Mouse (Mus musculus): ENCODE data around the gene Smdt1.

- no peak for TF ChIP-seq CTCF (IDR thresholded peaks at IDR 0.05; ENCODE audit: extremely low read depth, insufficient read depth, low read length)
- no peak; the same call in 1 of the 2 replicates for TF ChIP-seq POLR2A (IDR thresholded peaks at IDR 0.05; ENCODE audit: extremely low read depth, insufficient read depth, low read length)
Measured at GRCm38 (mm10) chr15:82345820-82346470, 7.2 kb downstream of the Smdt1 start.

All from cortical plate, adult 2 months (tissue).